Mouse (Mus musculus) 3134 (cell line): ENCODE data around the gene Ppm1m.
"Not testable (repeated sequence)": the region's sequence is repeated elsewhere in the genome, so short reads cannot be mapped to it uniquely, and the experiment has no call there.

Experiments
- DNase-seq: peaks from one replicate; pipeline ENCODE4 v3.0.0-alpha.2; 2011; ENCODE audit warnings: low spot score; ENCODE audit not compliant: insufficient read length; ENCODE audit errors: extremely low read depth

Gene Ppm1m

GRCm38 (mm10) chr9:106193930-106194807 is 5.4 kb downstream of the Ppm1m start:
- DNase-seq = no peak

GRCm38 (mm10) chr9:106192998-106193397 is 6.5 kb downstream of the Ppm1m start:
- DNase-seq = no peak

- DNase-seq = no peak
These were observed 7.5 kb downstream of the Ppm1m start for GRCm38 (mm10) chr9:106192024-106192423.

- DNase-seq = no peak
These were observed 8.2 kb downstream of the Ppm1m start for GRCm38 (mm10) chr9:106191355-106191754.

- DNase-seq = no peak
These were observed 15.6 kb downstream of the Ppm1m start for GRCm38 (mm10) chr9:106183996-106184395.

GRCm38 (mm10) chr9:106182146-106182545 is 17.4 kb downstream of the Ppm1m start:
- DNase-seq = no peak

GRCm38 (mm10) chr9:106179964-106180363 is 19.6 kb downstream of the Ppm1m start:
- no peak for DNase-seq

- no peak for DNase-seq
These were observed 20.1 kb downstream of the Ppm1m start for GRCm38 (mm10) chr9:106179454-106179853.

- no peak for DNase-seq
These were observed 21.7 kb downstream of the Ppm1m start for GRCm38 (mm10) chr9:106177799-106178198.

- DNase-seq = no peak
These were observed 22.8 kb downstream of the Ppm1m start for GRCm38 (mm10) chr9:106176769-106177168.

- no peak for DNase-seq
These were observed 23.9 kb downstream of the Ppm1m start for GRCm38 (mm10) chr9:106175552-106176200.

GRCm38 (mm10) chr9:106173363-106173762 is 26.2 kb downstream of the Ppm1m start:
- no peak for DNase-seq

- DNase-seq = no peak
These were observed 27.0 kb downstream of the Ppm1m start for GRCm38 (mm10) chr9:106172527-106172926.

GRCm38 (mm10) chr9:106171346-106172158 is 28.0 kb downstream of the Ppm1m start:
- DNase-seq = no peak

- peak; percentile 94 for DNase-seq
These were observed 28.8 kb downstream of the Ppm1m start, which contains the start of gene Wdr82 for GRCm38 (mm10) chr9:106170556-106171345. Gene Wdr82 (plus strand): TSS chr9:106170928.

- DNase-seq = no peak
These were observed 29.6 kb downstream of the Ppm1m start for GRCm38 (mm10) chr9:106169917-106170316.

- not testable (repeated sequence) for DNase-seq
These were observed 30.5 kb downstream of the Ppm1m start for GRCm38 (mm10) chr9:106169006-106169405.

- no peak for DNase-seq
These were observed 31.8 kb downstream of the Ppm1m start for GRCm38 (mm10) chr9:106167703-106168102.

- DNase-seq = no peak
These were observed 32.3 kb downstream of the Ppm1m start for GRCm38 (mm10) chr9:106167241-106167640.

GRCm38 (mm10) chr9:106166709-106167108 is 32.8 kb downstream of the Ppm1m start:
- no peak for DNase-seq
